Mouse (Mus musculus) heart, embryonic 10.5 days (tissue): ENCODE data around the gene Magee2. TPM values are rescaled to one million over a fixed set of nuclear protein-coding genes. Genes with fewer than 3 reads are reported as not detected.
"Not testable (repeated sequence)": the region's sequence is repeated elsewhere in the genome, so short reads cannot be mapped to it uniquely, and the experiment has no call there.

Experiments used
- DNase-seq: peaks from one replicate; pipeline ENCODE4 v3.0.0-alpha.2; 2017; ENCODE audit warnings: low spot score
- H3K27ac ChIP-seq: fragments of 300-500 bp; sonication (generic); 2 replicates; pipeline ENCODE4 v1.5.1; 2016; ENCODE audit warnings: mild to moderate bottlenecking
- H3K27me3 ChIP-seq: fragments of 300-500 bp; sonication (generic); 2 replicates; pipeline ENCODE4 v1.6.1; 2016; ENCODE audit warnings: mild to moderate bottlenecking; ENCODE audit not compliant: poor library complexity, insufficient read depth, severe bottlenecking
- H3K36me3 ChIP-seq: fragments of 300-500 bp; sonication (generic); 2 replicates; pipeline ENCODE4 v1.6.1; 2016; ENCODE audit warnings: mild to moderate bottlenecking, moderate library complexity
- H3K4me1 ChIP-seq: fragments of 300-500 bp; sonication (generic); 2 replicates; pipeline ENCODE4 v1.6.1; 2016; ENCODE audit warnings: mild to moderate bottlenecking
- H3K4me3 ChIP-seq: fragments of 300-500 bp; sonication (generic); 2 replicates; pipeline ENCODE4 v1.5.1; 2016; ENCODE audit warnings: mild to moderate bottlenecking, moderate library complexity
- H3K9me3 ChIP-seq: fragments of 300-500 bp; sonication (generic); 2 replicates; pipeline ENCODE4 v1.6.1; 2016; ENCODE audit warnings: mild to moderate bottlenecking, moderate library complexity
- WGBS: fragments of 180-500 bp; shearing (Covaris S2); methylation state at CpG from one replicate; pipeline ENCODE4 v1.1.7; 2016; 5-methylcytosine and 5-hydroxymethylcytosine counted together
- polyA plus RNA-seq: library from polyadenylated mRNA; unstranded; fragments of >200 nt; fragmentation: Nextera tagmentation; extraction: Ambion mirVana; gene quantifications from 2 replicates; pipeline ENCODE4 v1.2.1, GENCODE M21; 2016

Magee2 gene
- polyA plus RNA-seq: 1.7 and 2.6 TPM in 2 replicates

GRCm38 (mm10) chrX:104856751-104857341, at the start of gene Magee2:
Magee2 (minus strand) TSS chrX:104857267.
- 25% methylated on average over 37 of the region's 37 CpGs for WGBS

GRCm38 (mm10) chrX:104853610-104854009, 3.5 kb downstream of the Magee2 start:
- Histone ChIP-seq H3K27me3 (peaks cover 56% of the 10 kb centered on the region), H3K27ac (no peak overlapping the region), H3K4me1 (no peaks in the 10 kb centered on the region), H3K36me3 (no peaks in the 10 kb centered on the region), H3K9me3 (no peaks in the 10 kb centered on the region), H3K4me3 (0 out of 2 replicates have a peak overlapping the region, but pooled peaks have one; percentile 29)
- no peak for DNase-seq
- WGBS: 26% methylated on average over 9 of the region's 9 CpGs

More at GRCm38 (mm10) chrX:104856751-104857341, at the start of gene Magee2:
- Histone ChIP-seq H3K36me3 (no peaks in the 10 kb centered on the region), H3K4me1 (no peaks in the 10 kb centered on the region), H3K9me3 (no peaks in the 10 kb centered on the region), H3K27me3 (peaks cover 56% of the 10 kb centered on the region), H3K27ac (no peak within 1 kb of the TSS), H3K4me3 (peak within 1 kb of the TSS; percentile 59)
- peak; percentile 75 for DNase-seq

GRCm38 (mm10) chrX:104817583-104817982, 39.5 kb downstream of the Magee2 start:
- H3K9me3 ChIP-seq, H3K27ac ChIP-seq, H3K4me3 ChIP-seq, H3K4me1 ChIP-seq, DNase-seq, H3K36me3 ChIP-seq, H3K27me3 ChIP-seq: not testable (repeated sequence)
- WGBS: 79% methylated on average over 3 of the region's 5 CpGs

- 89% methylated on average over 1 of the region's 3 CpGs for WGBS
- H3K27ac ChIP-seq, H3K4me3 ChIP-seq, DNase-seq, H3K36me3 ChIP-seq, H3K9me3 ChIP-seq, H3K4me1 ChIP-seq, H3K27me3 ChIP-seq: not testable (repeated sequence)
Measured at GRCm38 (mm10) chrX:104816987-104817386, 40.1 kb downstream of the Magee2 start.

- H3K36me3 ChIP-seq, H3K27ac ChIP-seq, DNase-seq, H3K9me3 ChIP-seq, H3K27me3 ChIP-seq, H3K4me1 ChIP-seq, H3K4me3 ChIP-seq: not testable (repeated sequence)
- 60% methylated on average over 4 of the region's 4 CpGs for WGBS
Measured at GRCm38 (mm10) chrX:104813704-104814103, 43.4 kb downstream of the Magee2 start.

Other genes with a start within 250 kb of the Magee2 start
- gene Zdhhc15, start 186.2 kb downstream of the Magee2 start, polyA plus RNA-seq: 9.5 and 9.6 TPM in 2 replicates
- gene Pbdc1, start 222.5 kb upstream of the Magee2 start, polyA plus RNA-seq: 51.2 and 63.3 TPM in 2 replicates